7 mouse cellular contexts compared by ENCODE assay signal in genomic region chr10:69253075-69253685, GRCm38 (mm10). TPM values are rescaled to one million over a fixed set of nuclear protein-coding genes. Genes with fewer than 3 reads are reported as not detected.
DNase-seq lines count a peak whose midpoint lies in the region; ATAC-seq and TF ChIP-seq lines count a peak whose summit lies in the region.

No protein-coding gene starts in this region.

- in situ Hi-C loops in Patski (cut with MboI; ENCODE audit: low pct_unique_long_range_greater_than_20kb), result no loop called here

- no peaks in the 10 kb centered on the region for H3K9me3 ChIP-seq in hindbrain, embryonic 15.5 days

- peak overlapping the region; percentile 27; the same call in 1 of the 2 replicates for H3K27ac ChIP-seq in hindbrain, embryonic 15.5 days (replicated peaks)

- ATAC-seq in Patski, result peak; percentile 79
- no peak for ATAC-seq in hindbrain, embryonic 15.5 days (ENCODE audit: low FRiP score, low read depth)

- CTCF ChIA-PET in Patski (lab: Charles Lee), result interaction anchor here (1.3 to 2.6 kb wide), 5 partner anchors 9 to 71 kb away, joined by 3 to 8 read pairs (median 3); no protein-coding TSS in a partner anchor

- H3K4me3 ChIP-seq in hindbrain, embryonic 15.5 days, result no peak overlapping the region

- H3K4me2 ChIP-seq in hindbrain, embryonic 15.5 days, result no peak overlapping the region

- 43% methylated on average over 5 of the region's 5 CpGs for WGBS in hindbrain, embryonic 15.5 days

- H3K4me1 ChIP-seq in hindbrain, embryonic 15.5 days (replicated peaks), result peaks cover 17% of the 10 kb centered on the region

- no peaks in the 10 kb centered on the region for H3K27me3 ChIP-seq in Patski
- no peaks in the 10 kb centered on the region for H3K27me3 ChIP-seq in hindbrain, embryonic 15.5 days

- TF ChIP-seq CTCF in Patski (IDR thresholded peaks at IDR 0.05), result no peak

- POLR2A ChIA-PET in Patski (lab: Charles Lee), result interaction anchor here (0.9 kb wide), 1 partner anchor 98 kb away, joined by 3 read pairs; no protein-coding TSS in a partner anchor

- DNase-seq in Patski (ENCODE audit: low read depth, low spot score) (peak; percentile 48), liver (peak; percentile 27)
- DNase-seq in embryo, embryonic 10.5 days (ENCODE audit: low spot score), result peak; percentile 66
- no peak for DNase-seq in right cerebral cortex, postnatal 25 days
- DNase-seq in layer of hippocampus, adult 8-10 months (ENCODE audit: low spot score in 2 of 2), result no peak
- no peak for DNase-seq in spleen, adult 18-20 months

- no peaks in the 10 kb centered on the region for H3K36me3 ChIP-seq in hindbrain, embryonic 15.5 days

- H3K9ac ChIP-seq in hindbrain, embryonic 15.5 days, result no peak overlapping the region

RNA-seq across cellular contexts. Expression of gene A930033H14Rik, which starts 40.3 kb away (rescaled TPM):
- polyA plus RNA-seq in Patski (2021), result 6.8 TPM
- 1.2 and 1.4 TPM in 2 replicates for polyA plus RNA-seq in hindbrain, embryonic 15.5 days (2015; fragmentation: Nextera tagmentation; extraction: Ambion mirVana)
- total RNA-seq in layer of hippocampus, adult 8-10 months (2022), result 1 to 10 TPM; 2.0 to 2.9 (median 2.2) TPM

Comparison
In these comparisons a context has a peak if more than half of its experiments do, and no peak if none do; other contexts are left out.
1. DNase-seq: peak in Patski (single experiment), embryo, embryonic 10.5 days (single experiment) and liver (single experiment); none in right cerebral cortex, postnatal 25 days (single experiment), layer of hippocampus, adult 8-10 months (0 of 2) and spleen, adult 18-20 months (0 of 2).